Mouse (Mus musculus): Measurements from ENCODE around the gene Haus3. TPM values are rescaled to one million over a fixed set of nuclear protein-coding genes. Genes with fewer than 3 reads are reported as not detected.

The Haus3 gene
- polyA plus RNA-seq, 1 experiment from 2014 or later: 28.1 TPM

DNA sequence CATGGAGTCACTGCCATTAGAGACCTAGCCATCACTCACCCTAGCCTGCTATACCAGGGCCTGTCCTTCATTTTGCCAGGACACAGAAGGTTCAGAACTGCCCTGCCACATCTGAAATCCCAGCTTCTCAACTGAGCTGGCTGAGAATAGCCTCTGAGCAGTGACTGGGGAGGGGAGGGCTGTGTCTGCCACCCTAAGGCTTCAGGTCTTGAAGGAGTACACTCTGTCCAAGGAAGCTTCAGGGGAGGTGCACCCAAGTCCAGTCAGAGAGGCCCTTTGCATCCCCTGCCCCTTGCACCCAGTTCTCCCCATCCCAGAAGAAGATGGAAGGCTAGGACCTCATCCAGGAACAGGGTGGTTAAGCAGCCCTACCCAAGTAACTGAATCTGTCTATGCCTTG is 16.5 kb upstream of the Haus3 start:
- no peaks in the 10 kb centered on the region for H3K9me3 ChIP-seq
- H3K27me3 ChIP-seq: no peaks in the 10 kb centered on the region
- peaks cover 23% of the 10 kb centered on the region for H3K36me3 ChIP-seq
- H3K27ac ChIP-seq: peak overlapping the region; percentile 96; the same call in 1 of the 2 replicates
- no peak for ATAC-seq (ENCODE audit: insufficient number of reproducible peaks, low FRiP score, low TSS enrichment, low read depth)
- peak overlapping the region; percentile 74 for H3K4me2 ChIP-seq
- peak overlapping the region; percentile 87; the same call in 1 of the 2 replicates for H3K9ac ChIP-seq
- peak overlapping the region; percentile 97 for H3K4me3 ChIP-seq
- peaks cover 63% of the 10 kb centered on the region for H3K4me1 ChIP-seq

DNA sequence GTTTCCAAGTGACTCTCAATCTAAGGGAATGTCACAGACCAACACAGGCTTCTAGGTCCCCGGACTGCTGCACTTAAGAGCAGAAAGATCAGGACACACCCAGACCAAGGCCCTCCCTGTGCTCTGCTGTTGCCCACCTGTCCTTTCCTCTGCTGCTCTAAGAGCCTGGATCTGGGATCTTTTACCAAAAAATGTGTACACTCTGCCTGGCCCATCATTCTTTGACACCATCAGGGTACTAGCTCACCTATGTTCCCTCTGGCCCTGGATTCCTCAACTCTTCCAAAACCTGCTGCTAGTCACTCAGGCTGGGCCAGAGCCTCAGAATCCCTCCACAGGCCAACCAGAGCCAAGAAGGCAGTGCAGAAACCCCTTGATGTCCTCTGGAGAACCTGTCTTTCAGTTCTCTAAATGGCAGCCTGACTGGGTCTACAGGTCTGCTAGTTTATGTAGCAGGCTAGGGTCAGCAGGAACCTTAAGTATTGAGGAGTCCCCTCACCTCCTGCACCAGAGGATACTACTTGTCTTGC is 15.8 kb upstream of the Haus3 start:
- Histone ChIP-seq H3K4me3 (peak overlapping the region; percentile 97; the same call in 1 of the 2 replicates), H3K27me3 (no peaks in the 10 kb centered on the region), H3K9ac (no peak overlapping the region), H3K4me1 (peaks cover 63% of the 10 kb centered on the region), H3K4me2 (peak overlapping the region; percentile 74; the same call in 1 of the 2 replicates), H3K27ac (no peak overlapping the region; the same call in 1 of the 2 replicates), H3K36me3 (peaks cover 27% of the 10 kb centered on the region), H3K9me3 (no peaks in the 10 kb centered on the region)
- WGBS: 95% methylated on average over 1 of the region's 1 CpGs
- no peak for ATAC-seq (ENCODE audit: insufficient number of reproducible peaks, low FRiP score, low TSS enrichment, low read depth)

DNA sequence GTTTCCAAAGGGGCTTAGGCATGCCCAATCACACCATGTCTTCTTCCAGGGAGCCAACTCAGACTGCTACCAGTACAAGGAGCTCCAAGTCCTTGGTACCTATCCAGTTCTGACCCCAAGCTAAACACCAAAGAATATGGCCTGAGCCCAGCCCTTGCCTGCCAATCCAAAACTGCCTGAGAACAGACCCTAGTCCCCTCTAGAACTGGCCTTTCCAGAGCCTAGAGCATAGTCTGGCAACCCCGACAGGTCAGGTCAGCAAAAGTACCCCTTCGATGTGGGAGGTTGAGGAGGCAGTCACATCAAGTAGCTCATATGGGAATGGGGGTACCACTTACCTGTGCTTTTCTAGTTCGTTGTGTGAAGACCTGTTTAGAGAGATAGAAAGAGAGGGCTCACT is 14.6 kb upstream of the Haus3 start:
- Histone ChIP-seq H3K36me3 (peaks cover 38% of the 10 kb centered on the region), H3K4me2 (no peak overlapping the region), H3K4me3 (no peak overlapping the region), H3K9ac (no peak overlapping the region), H3K4me1 (peaks cover 57% of the 10 kb centered on the region), H3K27ac (no peak overlapping the region), H3K9me3 (no peaks in the 10 kb centered on the region), H3K27me3 (no peaks in the 10 kb centered on the region)
- WGBS: 85% methylated on average over 3 of the region's 3 CpGs
- no peak for ATAC-seq (ENCODE audit: insufficient number of reproducible peaks, low FRiP score, low TSS enrichment, low read depth)

DNA sequence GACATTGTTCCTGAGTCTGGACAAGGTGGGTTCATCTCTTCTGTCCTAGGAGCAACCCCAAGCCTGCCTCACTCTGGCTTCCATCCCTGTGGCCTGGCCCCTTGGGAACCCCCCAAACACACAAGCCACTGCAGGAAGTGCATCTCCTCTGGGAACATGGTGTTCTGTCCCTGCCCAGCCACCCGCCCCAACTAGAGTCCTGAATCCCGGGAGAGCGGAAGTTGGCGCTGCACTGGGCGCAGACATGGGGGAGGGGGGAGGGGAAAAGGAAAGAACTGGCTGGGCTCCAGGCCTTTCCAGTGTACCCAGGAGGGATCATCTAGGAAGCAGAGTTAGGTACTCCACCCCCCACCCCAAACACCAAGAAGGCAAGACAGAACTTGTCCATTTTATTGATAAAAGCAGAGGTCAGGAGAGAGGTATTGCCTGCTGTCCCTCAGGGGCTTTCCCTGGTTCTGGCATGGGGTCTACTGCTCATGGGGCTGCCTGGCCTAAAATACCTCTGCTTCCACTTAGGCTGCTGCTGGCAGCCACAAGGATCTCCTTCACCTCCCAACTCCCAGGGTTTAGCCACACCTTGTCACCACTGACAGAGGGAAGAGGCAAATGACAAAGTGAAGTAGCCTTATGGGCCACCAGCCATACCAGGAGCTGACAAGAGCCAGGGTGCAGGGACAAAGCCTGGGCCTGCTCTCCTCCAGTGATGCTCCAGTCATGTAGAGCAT is 14.0 kb upstream of the Haus3 start:
- Histone ChIP-seq H3K4me1 (peaks cover 52% of the 10 kb centered on the region), H3K36me3 (peaks cover 44% of the 10 kb centered on the region), H3K4me3 (no peak overlapping the region), H3K27ac (no peak overlapping the region), H3K9me3 (no peaks in the 10 kb centered on the region), H3K9ac (no peak overlapping the region), H3K4me2 (no peak overlapping the region), H3K27me3 (no peaks in the 10 kb centered on the region)
- WGBS: 64% methylated on average over 5 of the region's 5 CpGs
- no peak for ATAC-seq (ENCODE audit: insufficient number of reproducible peaks, low FRiP score, low TSS enrichment, low read depth)

DNA sequence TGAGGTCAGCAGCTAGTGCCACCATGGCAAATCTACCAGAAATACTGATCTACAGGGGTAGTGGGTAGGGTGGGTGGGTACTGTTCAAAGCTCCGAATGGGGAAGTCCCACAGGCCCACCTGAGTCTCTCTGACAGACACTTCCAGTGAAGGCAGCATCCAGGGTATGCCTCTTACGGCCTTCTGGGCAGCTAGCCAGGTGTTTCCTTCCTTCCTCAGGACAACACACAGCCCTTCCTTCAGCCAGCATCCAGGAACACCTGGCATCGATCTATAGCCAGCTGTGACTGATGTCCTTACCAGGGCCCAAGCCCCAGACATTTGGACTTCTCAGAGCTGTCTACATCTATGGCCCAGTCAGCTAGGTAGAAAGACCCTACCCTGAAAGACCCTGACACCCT is 13.2 kb upstream of the Haus3 start:
- H3K4me2 ChIP-seq: no peak overlapping the region
- no peak overlapping the region for H3K4me3 ChIP-seq
- peaks cover 52% of the 10 kb centered on the region for H3K36me3 ChIP-seq
- no peak overlapping the region for H3K9ac ChIP-seq
- no peak for ATAC-seq (ENCODE audit: insufficient number of reproducible peaks, low FRiP score, low TSS enrichment, low read depth)
- no peak overlapping the region for H3K27ac ChIP-seq
- no peaks in the 10 kb centered on the region for H3K9me3 ChIP-seq
- H3K4me1 ChIP-seq: peaks cover 49% of the 10 kb centered on the region
- WGBS: 67% methylated on average over 3 of the region's 3 CpGs
- H3K27me3 ChIP-seq: no peaks in the 10 kb centered on the region

DNA sequence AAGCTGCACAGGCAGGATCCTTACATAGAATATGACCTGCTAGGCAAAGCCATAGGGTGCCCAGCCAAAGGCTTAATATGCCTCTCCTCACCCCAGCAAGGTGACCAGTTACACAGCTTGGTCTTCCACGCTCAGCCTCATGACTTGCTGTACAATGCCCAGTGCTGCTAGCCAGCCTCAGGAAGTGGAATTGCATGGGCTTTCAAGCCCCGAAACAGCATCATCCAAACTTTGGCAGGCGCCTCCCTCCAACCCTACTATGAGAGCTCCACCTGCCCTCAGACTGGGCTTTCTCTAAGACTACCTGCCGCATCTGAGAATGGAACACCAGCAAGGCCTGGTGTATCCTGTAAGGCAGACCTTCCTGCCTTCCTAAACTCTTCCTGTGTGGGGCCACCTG is 8.5 kb upstream of the Haus3 start:
- Histone ChIP-seq H3K27ac (no peak overlapping the region), H3K9me3 (no peaks in the 10 kb centered on the region), H3K4me3 (no peak overlapping the region), H3K9ac (no peak overlapping the region), H3K4me2 (no peak overlapping the region), H3K4me1 (peaks cover 9% of the 10 kb centered on the region), H3K27me3 (no peaks in the 10 kb centered on the region), H3K36me3 (peaks cover 93% of the 10 kb centered on the region)
- WGBS: 92% methylated on average over 4 of the region's 4 CpGs
- ATAC-seq (ENCODE audit: insufficient number of reproducible peaks, low FRiP score, low TSS enrichment, low read depth): no peak

DNA sequence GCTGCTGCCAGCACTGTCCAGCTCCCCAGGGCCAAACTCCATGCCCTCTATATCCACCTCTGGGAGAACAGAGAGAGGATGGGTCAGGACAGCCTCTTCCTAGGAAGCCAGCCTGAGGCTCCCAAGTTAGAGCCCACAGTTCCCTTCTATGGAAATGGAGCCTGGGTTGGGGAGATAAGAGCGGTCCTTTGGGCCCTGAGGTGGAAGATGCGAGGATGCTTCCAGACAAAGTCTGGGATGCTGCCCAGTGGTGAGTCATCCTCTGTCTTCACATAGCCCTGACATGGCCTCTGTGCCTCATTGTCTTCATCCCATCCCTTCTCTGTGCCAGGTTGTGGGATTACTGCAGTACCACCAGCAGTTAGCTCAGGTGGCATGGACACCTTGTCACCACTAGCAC is 7.8 kb upstream of the Haus3 start:
- Histone ChIP-seq H3K36me3 (peaks cover 90% of the 10 kb centered on the region), H3K4me2 (no peak overlapping the region), H3K4me1 (0 out of 2 replicates have a peak, but pooled peaks cover 4% of the 10 kb centered on the region), H3K27ac (no peak overlapping the region), H3K9me3 (no peaks in the 10 kb centered on the region), H3K9ac (no peak overlapping the region), H3K4me3 (no peak overlapping the region), H3K27me3 (no peaks in the 10 kb centered on the region)
- no peak for ATAC-seq (ENCODE audit: insufficient number of reproducible peaks, low FRiP score, low TSS enrichment, low read depth)
- WGBS: 89% methylated on average over 2 of the region's 2 CpGs

DNA sequence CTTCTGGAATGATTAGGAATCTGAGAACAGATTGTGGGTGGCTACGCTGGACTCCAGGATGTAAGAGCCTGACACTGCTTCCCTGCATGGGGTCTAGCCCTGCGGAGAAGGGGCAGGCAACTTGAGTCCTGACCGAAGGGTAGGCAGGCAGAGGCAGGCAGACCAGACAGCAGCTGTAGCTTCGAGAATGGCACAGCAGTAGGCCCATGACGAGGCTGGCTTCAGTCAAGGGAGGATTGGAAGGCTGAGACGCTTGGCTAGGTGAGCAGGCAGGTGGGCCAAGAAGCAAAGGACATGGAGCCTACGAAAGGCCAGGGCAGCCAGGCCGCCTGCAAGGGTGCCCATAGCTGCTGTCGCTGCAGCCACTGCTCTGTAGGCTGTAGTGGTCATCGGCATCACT is 7.4 kb upstream of the Haus3 start:
- Histone ChIP-seq H3K27me3 (no peaks in the 10 kb centered on the region), H3K9ac (no peak overlapping the region), H3K9me3 (no peaks in the 10 kb centered on the region), H3K4me2 (no peak overlapping the region), H3K4me1 (0 out of 2 replicates have a peak, but pooled peaks cover 1% of the 10 kb centered on the region), H3K27ac (no peak overlapping the region), H3K4me3 (no peak overlapping the region), H3K36me3 (peaks cover 86% of the 10 kb centered on the region)
- 82% methylated on average over 10 of the region's 10 CpGs for WGBS
- no peak for ATAC-seq (ENCODE audit: insufficient number of reproducible peaks, low FRiP score, low TSS enrichment, low read depth)

DNA sequence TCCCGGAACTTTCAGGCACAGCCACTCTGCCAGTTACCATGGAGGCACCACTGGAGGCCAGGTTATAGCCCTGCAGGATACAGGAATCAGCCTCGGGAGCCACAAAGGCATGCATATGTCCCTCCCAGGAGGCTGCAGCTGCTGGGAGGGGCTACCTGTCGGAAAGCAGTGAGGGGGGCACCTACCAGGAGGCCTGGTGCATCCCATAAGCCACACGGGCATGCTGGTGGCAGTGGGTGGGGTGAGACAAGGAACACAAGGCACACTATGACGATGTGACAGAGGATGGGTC is 6.0 kb upstream of the Haus3 start:
- no peak for ATAC-seq (ENCODE audit: insufficient number of reproducible peaks, low FRiP score, low TSS enrichment, low read depth)
- H3K9ac ChIP-seq: no peak overlapping the region
- H3K36me3 ChIP-seq: peaks cover 75% of the 10 kb centered on the region
- H3K27ac ChIP-seq: no peak overlapping the region
- H3K4me3 ChIP-seq: no peak overlapping the region
- H3K4me2 ChIP-seq: no peak overlapping the region
- no peaks in the 10 kb centered on the region for H3K9me3 ChIP-seq
- H3K4me1 ChIP-seq: no peaks in the 10 kb centered on the region
- WGBS: 21% methylated on average over 5 of the region's 5 CpGs
- H3K27me3 ChIP-seq: no peaks in the 10 kb centered on the region

DNA sequence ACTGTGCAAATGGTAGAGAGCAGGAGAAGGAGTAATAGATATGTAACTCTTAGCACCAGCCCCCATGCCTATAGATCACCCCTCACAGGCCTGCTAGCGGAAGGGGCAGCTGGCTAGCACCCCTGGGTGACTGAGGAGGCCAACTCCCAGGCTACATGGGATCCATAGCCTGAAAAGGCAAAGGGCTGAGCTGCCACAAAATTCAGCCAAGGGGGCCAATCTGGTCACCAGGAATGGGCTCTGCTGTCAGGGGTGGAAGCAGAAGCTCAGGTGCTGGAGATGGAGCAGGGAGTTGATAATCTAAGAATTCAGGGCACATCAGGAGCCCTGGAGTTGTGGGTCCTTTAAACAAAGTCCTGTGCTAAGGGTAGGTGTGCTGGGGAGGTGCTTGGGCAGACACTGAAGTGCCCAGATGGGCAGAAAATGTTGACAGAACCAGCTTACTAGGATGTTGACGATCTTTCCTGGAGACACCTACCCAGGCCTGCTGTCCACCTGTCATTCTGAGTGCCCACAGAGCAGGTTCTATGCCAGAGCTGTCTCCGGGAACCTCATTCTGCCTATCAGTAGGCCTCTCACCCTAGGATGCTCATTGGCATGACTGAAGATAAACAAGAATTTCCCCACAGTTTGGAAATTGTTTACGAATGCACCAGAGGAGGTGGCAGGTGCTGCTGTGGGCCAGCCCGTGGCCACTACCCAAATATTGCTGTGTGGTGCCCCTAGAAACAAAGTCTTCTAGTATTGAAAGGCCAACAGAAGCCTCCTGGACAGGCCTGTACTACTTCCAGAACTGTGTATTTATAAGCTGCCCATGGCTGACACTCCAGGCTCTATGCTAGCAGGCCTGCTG is 5.4 kb upstream of the Haus3 start:
- Histone ChIP-seq H3K9me3 (no peaks in the 10 kb centered on the region), H3K27ac (no peak overlapping the region), H3K4me2 (no peak overlapping the region), H3K4me1 (peaks cover 3% of the 10 kb centered on the region; the same call in 1 of the 2 replicates), H3K9ac (no peak overlapping the region), H3K27me3 (no peaks in the 10 kb centered on the region), H3K36me3 (peaks cover 69% of the 10 kb centered on the region), H3K4me3 (no peak overlapping the region)
- no peak for ATAC-seq (ENCODE audit: insufficient number of reproducible peaks, low FRiP score, low TSS enrichment, low read depth)
- 75% methylated on average over 5 of the region's 5 CpGs for WGBS

DNA sequence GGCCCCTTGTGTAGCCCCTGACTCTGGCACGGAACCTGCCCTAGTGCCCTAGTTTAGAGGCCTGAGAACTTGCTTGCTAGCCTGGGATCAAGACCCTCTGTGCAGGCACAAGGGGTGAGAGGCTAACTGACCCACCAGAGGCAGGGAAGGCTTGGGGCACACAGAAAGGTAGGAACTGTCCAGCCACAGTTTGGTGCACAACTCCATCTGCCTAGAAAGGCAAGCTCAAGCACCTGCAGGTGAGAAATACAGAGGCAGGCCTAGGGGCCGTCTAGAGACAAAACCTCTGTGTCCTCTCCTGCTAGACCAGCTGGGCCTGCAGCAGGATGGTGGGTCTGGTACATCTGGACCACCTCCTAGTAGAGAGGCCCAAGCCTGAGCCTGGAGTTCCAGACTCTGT is 4.7 kb upstream of the Haus3 start:
- Histone ChIP-seq H3K4me3 (no peak overlapping the region), H3K36me3 (peaks cover 62% of the 10 kb centered on the region), H3K4me1 (peaks cover 5% of the 10 kb centered on the region; the same call in 1 of the 2 replicates), H3K27me3 (no peaks in the 10 kb centered on the region), H3K27ac (no peak overlapping the region), H3K9me3 (no peaks in the 10 kb centered on the region), H3K4me2 (no peak overlapping the region), H3K9ac (no peak overlapping the region)
- ATAC-seq (ENCODE audit: insufficient number of reproducible peaks, low FRiP score, low TSS enrichment, low read depth): no peak
- WGBS: 76% methylated on average over 2 of the region's 2 CpGs

DNA sequence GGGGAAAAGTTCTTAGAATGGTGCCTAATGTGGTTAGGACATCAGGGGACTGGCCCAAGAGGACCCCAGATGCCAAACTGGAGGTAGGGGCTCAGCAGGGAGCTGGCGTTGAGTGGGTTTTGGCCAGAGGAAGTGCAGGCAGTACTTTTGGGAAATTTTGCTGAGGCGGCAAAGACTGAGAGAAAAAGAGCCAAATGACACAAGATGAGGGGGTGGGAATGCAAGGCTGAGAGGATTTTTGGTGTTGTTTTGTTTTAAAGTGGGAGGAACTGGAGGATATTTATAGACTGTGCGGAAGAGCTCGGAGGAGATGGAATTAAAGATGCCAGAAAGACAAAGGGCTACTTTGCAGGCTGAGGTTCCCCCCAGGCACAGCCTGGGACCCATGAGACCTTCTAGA is 1.4 kb upstream of the Haus3 start:
- Histone ChIP-seq H3K36me3 (peaks cover 31% of the 10 kb centered on the region), H3K27me3 (no peaks in the 10 kb centered on the region), H3K9ac (no peak overlapping the region), H3K27ac (no peak overlapping the region), H3K4me2 (no peak overlapping the region), H3K4me3 (no peak overlapping the region), H3K9me3 (no peaks in the 10 kb centered on the region), H3K4me1 (peaks cover 8% of the 10 kb centered on the region; the same call in 1 of the 2 replicates)
- no peak for ATAC-seq (ENCODE audit: insufficient number of reproducible peaks, low FRiP score, low TSS enrichment, low read depth)
- WGBS: 76% methylated on average over 4 of the region's 4 CpGs
